ENCODE assay signal across 33 mouse cellular contexts in the genomic region with DNA sequence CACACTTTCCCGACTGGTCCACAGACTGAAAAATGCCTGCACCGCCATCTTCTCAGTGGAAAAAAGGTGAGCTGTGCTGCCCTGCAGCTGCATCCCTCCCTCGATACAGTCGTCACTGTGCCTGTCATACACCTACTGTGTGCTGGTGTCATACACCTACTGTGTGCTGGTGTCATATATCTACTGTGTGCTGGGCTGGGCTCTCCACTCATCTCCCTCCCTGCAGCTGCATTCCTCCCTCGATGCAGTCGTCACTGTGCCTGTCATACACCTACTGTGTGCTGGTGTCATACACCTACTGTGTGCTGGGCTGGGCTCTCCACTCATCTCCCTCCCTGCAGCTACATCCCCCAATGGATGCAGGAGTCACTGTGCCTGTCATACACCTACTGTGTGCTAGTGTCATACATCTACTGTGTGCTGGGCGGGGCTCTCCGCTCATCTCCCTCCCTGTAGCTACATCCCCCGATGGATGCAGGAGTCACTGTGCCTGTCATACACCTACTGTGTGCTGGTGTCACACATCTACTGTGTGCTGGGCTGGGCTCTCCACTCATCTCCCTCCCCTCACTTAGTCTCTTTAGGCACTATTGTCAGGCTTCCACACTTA.
"Had no signal": no experiment of that assay in that cellular context is flagged by ENCODE, and none has a peak within 500 bp of the region (broad histone marks: within the 10 kb centered on the region; RNA-seq: fewer than 3 reads in every experiment).

No protein-coding gene starts in this region.

- H3K4me1 ChIP-seq: heart, embryonic 12.5 days; heart, embryonic 13.5 days; heart, embryonic 15.5 days; intestine, embryonic 15.5 days had no signal

- H3K9me3 ChIP-seq: heart, embryonic 12.5 days; heart, embryonic 13.5 days; heart, embryonic 15.5 days; hindbrain, embryonic 10.5 days; hindbrain, embryonic 13.5 days; hindbrain, embryonic 15.5 days; intestine, embryonic 15.5 days; kidney, embryonic 15.5 days had no signal

- ATAC-seq: hindbrain, embryonic 16.5 days; hindbrain, postnatal 0 days; inflammation-experienced regulatory T-cells, adult 6 months; intestine, embryonic 15.5 days; intestine, embryonic 16.5 days; intestine, postnatal 0 days had no signal

- H3K27ac ChIP-seq: heart, embryonic 13.5 days; heart, embryonic 15.5 days; hindbrain, embryonic 10.5 days; hindbrain, embryonic 13.5 days; hindbrain, embryonic 14.5 days; hindbrain, embryonic 15.5 days; hindbrain, postnatal 0 days; intestine, embryonic 15.5 days; kidney, embryonic 15.5 days; kidney, postnatal 0 days; layer of hippocampus, adult 2 months; left cerebral cortex, adult 2 months had no signal

- H3K4me3 ChIP-seq: heart, embryonic 12.5 days; heart, embryonic 13.5 days; heart, embryonic 15.5 days; hindbrain, embryonic 10.5 days; hindbrain, embryonic 13.5 days; hindbrain, embryonic 15.5 days; intestine, embryonic 15.5 days; kidney, embryonic 15.5 days; layer of hippocampus, adult 2 months; left cerebral cortex, adult 2 months had no signal

- H3K27me3 ChIP-seq: heart, embryonic 12.5 days; heart, embryonic 13.5 days; heart, embryonic 15.5 days; hindbrain, embryonic 13.5 days; hindbrain, embryonic 15.5 days; intestine, embryonic 15.5 days; kidney, embryonic 15.5 days had no signal

- H3K4me2 ChIP-seq: heart, embryonic 11.5 days; heart, embryonic 12.5 days; heart, embryonic 13.5 days; heart, embryonic 15.5 days; hindbrain, embryonic 13.5 days; hindbrain, embryonic 14.5 days; hindbrain, embryonic 15.5 days; intestine, embryonic 15.5 days; kidney, embryonic 15.5 days had no signal

- DNase-seq: heart, postnatal 10 days; heart, postnatal 36 days; heart, postnatal 4 days; kidney, adult 11 months; kidney, adult 18-20 months; kidney, adult 2 months; kidney, adult 8-10 months; kidney, adult 9 months; kidney, postnatal 10 days; kidney, postnatal 14 days; kidney, postnatal 25 days; kidney, postnatal 36 days; kidney, postnatal 4 days; layer of hippocampus, adult 9-11 months; layer of hippocampus, postnatal 36 days had no signal

- H3K9ac ChIP-seq: heart, embryonic 12.5 days; heart, embryonic 13.5 days; heart, embryonic 15.5 days; hindbrain, embryonic 13.5 days; hindbrain, embryonic 14.5 days; hindbrain, embryonic 15.5 days; intestine, embryonic 15.5 days; kidney, embryonic 15.5 days had no signal
